Comparison of ENCODE assay signal across 15 mouse cellular contexts in genomic region chr15:70425566-70425965, GRCm38 (mm10).
"Had no signal": no experiment of that assay in that cellular context is flagged by ENCODE, and none has a peak within 500 bp of the region (broad histone marks: within the 10 kb centered on the region; RNA-seq: fewer than 3 reads in every experiment).

No protein-coding gene starts in this region.

- H3K4me3 ChIP-seq: kidney, embryonic 15.5 days; left cerebral cortex, adult 2 months; limb, embryonic 13.5 days; liver, embryonic 13.5 days; midbrain, embryonic 12.5 days had no signal

- H3K4me1 ChIP-seq: kidney, embryonic 15.5 days; limb, embryonic 13.5 days; liver, embryonic 13.5 days; midbrain, embryonic 12.5 days had no signal

- H3K9ac ChIP-seq: kidney, embryonic 15.5 days; limb, embryonic 13.5 days; liver, embryonic 13.5 days; midbrain, embryonic 12.5 days had no signal

- H3K27me3 ChIP-seq: kidney, embryonic 15.5 days; limb, embryonic 13.5 days; liver, embryonic 13.5 days; midbrain, embryonic 12.5 days had no signal

- H3K36me3 ChIP-seq: kidney, embryonic 15.5 days; limb, embryonic 13.5 days; liver, embryonic 13.5 days; midbrain, embryonic 12.5 days had no signal

- ATAC-seq: midbrain, embryonic 16.5 days had no signal

- H3K4me2 ChIP-seq: kidney, embryonic 15.5 days; limb, embryonic 13.5 days; liver, embryonic 13.5 days; midbrain, embryonic 12.5 days had no signal

- DNase-seq: kidney, postnatal 10 days; kidney, postnatal 36 days; layer of hippocampus, postnatal 36 days; left cerebral cortex, postnatal 4 days; liver, embryonic 13.5 days; lung, adult 2 months; lung, postnatal 14 days; lung, postnatal 4 days; thymus, adult 18-20 months; thymus, postnatal 36 days had no signal

- H3K9me3 ChIP-seq: kidney, embryonic 15.5 days; limb, embryonic 13.5 days; liver, embryonic 13.5 days; midbrain, embryonic 12.5 days had no signal

- H3K27ac ChIP-seq: kidney, embryonic 15.5 days; left cerebral cortex, adult 2 months; limb, embryonic 13.5 days; liver, embryonic 13.5 days; midbrain, embryonic 12.5 days had no signal
